Mouse (Mus musculus) myocyte (in vitro differentiated cells): Measurements from ENCODE around the gene Trip12. TPM values are rescaled to one million over a fixed set of nuclear protein-coding genes. Genes with fewer than 3 reads are reported as not detected.

ENCODE experiments used
- H3K27me3 ChIP-seq: one replicate; pipeline ENCODE4 v1.6.1; 2011; ENCODE audit not compliant: control insufficient read depth, insufficient read depth, insufficient read length
- H3K36me3 ChIP-seq: one replicate; pipeline ENCODE4 v1.6.1; 2011; ENCODE audit not compliant: control insufficient read depth, insufficient read depth
- H3K4me2 ChIP-seq: one replicate; pipeline ENCODE4 v1.6.1; 2011; ENCODE audit warnings: low read depth, control low read depth
- H3K4me3 ChIP-seq: one replicate; pipeline ENCODE4 v1.5.1; 2011; ENCODE audit warnings: mild to moderate bottlenecking, control low read depth, moderate library complexity
- H3K79me2 ChIP-seq: one replicate; pipeline ENCODE4 v1.6.1; 2011; ENCODE audit not compliant: control insufficient read depth, insufficient read depth
- H3ac ChIP-seq: one replicate; pipeline ENCODE4 v1.6.1; 2011; ENCODE audit not compliant: control insufficient read depth, insufficient read length
- CEBPB ChIP-seq: IDR thresholded peaks from 2 replicates; pipeline ENCODE4 v1.6.1; 2011; ENCODE audit warnings: mild to moderate bottlenecking, moderate library complexity; ENCODE audit not compliant: poor library complexity, insufficient read depth, severe bottlenecking
- E2F4 ChIP-seq: IDR thresholded peaks from one replicate; pipeline ENCODE4 v1.6.1; 2011; ENCODE audit warnings: mild to moderate bottlenecking, control low read depth, moderate library complexity; ENCODE audit not compliant: insufficient read depth
- MAX ChIP-seq: IDR thresholded peaks from one replicate; pipeline ENCODE4 v1.6.1; 2011; ENCODE audit warnings: low read depth, mild to moderate bottlenecking, control low read depth
- MYOD1 ChIP-seq, 3 experiments: IDR thresholded peaks; one replicate each; pipeline ENCODE4 v1.6.1; 2011; ENCODE audit warnings: control low read depth in 2 of 3, low read depth in 2 of 3, mild to moderate bottlenecking in 2 of 3, moderate library complexity in 1 of 3; ENCODE audit not compliant: insufficient read length in 2 of 3, control insufficient read depth in 1 of 3
- MYOG ChIP-seq, 3 experiments: IDR thresholded peaks; one replicate each; pipeline ENCODE4 v1.6.1; 2011; ENCODE audit warnings: control low read depth in 2 of 3, low read depth in 2 of 3, mild to moderate bottlenecking in 2 of 3; ENCODE audit not compliant: insufficient read length in 2 of 3, control insufficient read depth in 1 of 3, insufficient read depth in 1 of 3
- POLR2A ChIP-seq: IDR thresholded peaks from one replicate; pipeline ENCODE4 v1.6.1; 2011; ENCODE audit warnings: low read depth, mild to moderate bottlenecking, control low read depth, moderate library complexity; ENCODE audit not compliant: insufficient read length
- POLR2AphosphoS2 ChIP-seq: IDR thresholded peaks from one replicate; pipeline ENCODE4 v1.6.1; 2011; ENCODE audit warnings: low read depth, control low read depth; ENCODE audit not compliant: insufficient read length
- REST ChIP-seq: IDR thresholded peaks from one replicate; pipeline ENCODE4 v1.6.1; 2011; ENCODE audit warnings: mild to moderate bottlenecking, control low read depth, moderate library complexity; ENCODE audit not compliant: insufficient read depth, insufficient read length
- SRF ChIP-seq: IDR thresholded peaks from one replicate; pipeline ENCODE4 v1.6.1; 2011; ENCODE audit warnings: low read depth; ENCODE audit not compliant: control insufficient read depth, insufficient read length
- TCF12 ChIP-seq: IDR thresholded peaks from one replicate; pipeline ENCODE4 v1.6.1; 2011; ENCODE audit warnings: mild to moderate bottlenecking, control low read depth; ENCODE audit not compliant: poor library complexity, insufficient read depth, severe bottlenecking
- TCF3 ChIP-seq: IDR thresholded peaks from one replicate; pipeline ENCODE4 v1.6.1; 2011; ENCODE audit warnings: low read depth, control low read depth; ENCODE audit not compliant: insufficient read length
- USF1 ChIP-seq: IDR thresholded peaks from one replicate; pipeline ENCODE4 v1.6.1; 2011; ENCODE audit warnings: low read depth, mild to moderate bottlenecking, control low read depth, moderate library complexity
- polyA plus RNA-seq: library from polyadenylated mRNA; unstranded; fragments of >200 nt; fragmentation: generic; extraction: Trizol; gene quantifications from one replicate; pipeline ENCODE4 v1.2.1, GENCODE M21; 2012; ENCODE audit warnings: missing spikeins

The Trip12 gene
- polyA plus RNA-seq, 1 experiment, result 52.6 TPM

- Histone ChIP-seq H3K4me2 (no peak overlapping the region), H3K27me3 (no peaks in the 10 kb centered on the region), H3ac (no peak overlapping the region), H3K4me3 (no peak overlapping the region), H3K79me2 (no peaks in the 10 kb centered on the region), H3K36me3 (no peaks in the 10 kb centered on the region)
- TF ChIP-seq SRF, result no peak
- no peak for TF ChIP-seq E2F4
- TF ChIP-seq USF1, result no peak
- TF ChIP-seq MAX, result no peak
- no peak for TF ChIP-seq MYOD1 (IDR thresholded peaks at IDR 0.05; ENCODE audit: control insufficient read depth in 1 of 3, insufficient read length in 2 of 3, low read depth in 2 of 3)
- TF ChIP-seq TCF12, result no peak
- TF ChIP-seq CEBPB, result no peak
- no peak for TF ChIP-seq MYOG (IDR thresholded peaks at IDR 0.05; ENCODE audit: control insufficient read depth in 1 of 3, insufficient read depth in 1 of 3, insufficient read length in 2 of 3, low read depth in 2 of 3)
- no peak for TF ChIP-seq REST
- no peak for TF ChIP-seq POLR2AphosphoS2
- TF ChIP-seq TCF3, result no peak
- TF ChIP-seq POLR2A, result no peak
Observed at GRCm38 (mm10) chr1:84861255-84861630, 20.9 kb upstream of the Trip12 start.

DNA sequence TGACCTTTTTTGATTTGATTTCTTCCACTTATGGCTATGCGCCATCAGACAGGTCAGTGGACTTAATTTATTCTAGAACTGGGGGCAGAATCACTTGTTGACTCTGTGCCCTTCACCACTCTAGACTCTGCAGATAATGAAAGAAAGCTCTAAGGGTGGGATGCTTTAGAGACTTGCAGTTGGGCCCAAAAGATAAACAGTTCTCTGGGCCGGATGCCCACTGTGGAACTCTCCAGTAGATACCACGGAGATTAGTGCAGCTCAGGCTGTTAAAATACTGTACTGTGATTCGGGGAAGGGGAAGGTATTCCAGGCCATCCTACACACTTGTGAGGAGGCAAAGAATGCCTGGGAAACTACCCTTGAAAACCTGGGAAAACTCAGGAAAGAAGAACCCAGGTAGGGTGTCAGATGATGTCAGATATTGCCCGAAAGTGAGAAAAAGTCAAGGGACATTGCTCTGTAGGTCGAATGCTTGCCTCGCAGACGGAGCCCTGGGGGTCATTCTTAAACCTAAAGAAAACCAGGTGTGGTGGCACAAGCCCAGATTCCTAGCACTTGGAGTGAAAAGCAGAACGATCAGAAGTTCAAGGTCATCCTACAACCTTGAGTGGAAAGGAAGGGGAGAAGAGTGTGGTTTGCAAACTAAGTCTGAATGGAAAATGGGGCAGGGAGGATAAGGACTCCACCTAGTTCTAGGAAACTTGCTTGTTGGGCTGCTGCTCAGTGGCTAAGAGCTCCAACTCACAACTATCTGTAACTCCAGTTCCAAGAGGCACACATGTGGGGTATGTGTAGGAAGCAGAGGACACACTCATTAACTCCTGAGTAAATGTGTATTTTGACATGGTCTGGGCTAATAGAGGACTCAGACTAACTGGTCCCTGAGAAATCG lies 20.3 kb upstream of the Trip12 start:
- TF ChIP-seq SRF, result no peak
- TF ChIP-seq MAX, result no peak
- TF ChIP-seq TCF12, result no peak
- no peak for TF ChIP-seq POLR2AphosphoS2
- no peak for TF ChIP-seq REST
- no peak for TF ChIP-seq E2F4
- no peak for TF ChIP-seq TCF3
- TF ChIP-seq MYOG (IDR thresholded peaks at IDR 0.05; ENCODE audit: control insufficient read depth in 1 of 3, insufficient read depth in 1 of 3, insufficient read length in 2 of 3, low read depth in 2 of 3), result no peak
- Histone ChIP-seq H3K4me3 (no peak overlapping the region), H3K4me2 (no peak overlapping the region), H3ac (no peak overlapping the region), H3K36me3 (no peaks in the 10 kb centered on the region), H3K27me3 (no peaks in the 10 kb centered on the region), H3K79me2 (no peaks in the 10 kb centered on the region)

GRCm38 (mm10) chr1:84859597-84859996 lies 19.3 kb upstream of the Trip12 start:
- H3ac ChIP-seq, result no peak overlapping the region
- no peak overlapping the region for H3K4me3 ChIP-seq
- H3K27me3 ChIP-seq, result no peaks in the 10 kb centered on the region
- no peaks in the 10 kb centered on the region for H3K36me3 ChIP-seq
- H3K79me2 ChIP-seq, result no peaks in the 10 kb centered on the region
- TF ChIP-seq MYOG (IDR thresholded peaks at IDR 0.05; ENCODE audit: control insufficient read depth in 1 of 3, insufficient read depth in 1 of 3, insufficient read length in 2 of 3, low read depth in 2 of 3) (no peak), REST (no peak), TCF3 (no peak), SRF (no peak)
- no peak overlapping the region for H3K4me2 ChIP-seq

DNA sequence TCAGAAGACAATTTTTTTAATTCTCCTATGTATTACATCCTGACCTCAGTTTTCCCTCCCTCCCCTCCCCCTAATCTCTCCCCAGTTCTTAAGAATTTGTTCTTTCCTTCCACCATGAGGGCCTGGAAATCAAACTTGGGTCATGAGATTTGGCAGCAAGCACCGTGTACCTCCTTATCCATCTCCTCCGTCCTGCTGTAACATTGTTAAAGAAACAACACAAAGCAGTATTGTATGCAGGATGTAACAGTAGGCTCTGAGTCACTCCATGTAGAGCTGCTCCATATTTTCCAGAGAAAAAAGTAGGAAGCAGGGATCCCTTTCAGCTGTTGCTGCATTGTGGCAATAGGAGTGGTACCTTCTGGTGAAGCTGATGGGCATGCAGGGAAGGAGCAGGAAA lies 15.4 kb upstream of the Trip12 start:
- H3K4me2 ChIP-seq, result no peak overlapping the region
- no peak overlapping the region for H3K4me3 ChIP-seq
- H3K27me3 ChIP-seq, result no peaks in the 10 kb centered on the region
- H3K79me2 ChIP-seq, result no peaks in the 10 kb centered on the region
- TF ChIP-seq TCF12 (no peak), POLR2AphosphoS2 (no peak), REST (no peak), MYOG (IDR thresholded peaks at IDR 0.05; ENCODE audit: control insufficient read depth in 1 of 3, insufficient read depth in 1 of 3, insufficient read length in 2 of 3, low read depth in 2 of 3) (no peak), CEBPB (no peak), USF1 (no peak), E2F4 (no peak), POLR2A (no peak), MAX (no peak), TCF3 (no peak), SRF (no peak), MYOD1 (IDR thresholded peaks at IDR 0.05; ENCODE audit: control insufficient read depth in 1 of 3, insufficient read length in 2 of 3, low read depth in 2 of 3) (no peak)
- H3ac ChIP-seq, result no peak overlapping the region
- H3K36me3 ChIP-seq, result no peaks in the 10 kb centered on the region
